Mouse (Mus musculus) MN1 (cell line): ENCODE results near the gene Rnf31.

Experiments
- DNase-seq: peaks from one replicate; pipeline ENCODE4 v3.0.0-alpha.2; 2016; ENCODE audit warnings: low spot score

Rnf31 gene

GRCm38 (mm10) chr14:55591331-55591891 is at the start of gene Rnf31:
Gene Rnf31, plus strand, starts transcription at chr14:55591708.
- peak; percentile 94 for DNase-seq

DNA sequence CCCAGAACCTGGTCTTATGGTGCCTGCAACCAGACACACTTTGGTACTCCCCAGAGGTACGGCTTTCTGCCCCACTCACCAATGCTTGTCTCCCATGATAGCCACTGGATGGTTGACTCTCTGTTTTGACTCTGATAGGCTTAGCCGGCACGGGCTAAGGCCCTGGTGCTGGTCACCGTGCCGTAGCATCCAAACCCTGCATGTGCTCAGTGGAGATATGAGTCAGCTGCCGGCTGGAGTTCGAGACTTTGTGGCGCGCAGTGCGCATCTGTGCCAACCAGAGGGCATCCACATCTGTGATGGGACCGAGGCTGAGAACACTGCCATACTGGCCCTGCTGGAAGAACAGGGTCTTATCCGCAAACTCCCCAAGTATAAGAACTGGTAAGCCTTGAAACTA is 49.2 kb upstream of the Rnf31 start:
- DNase-seq, result no peak

- peak; percentile 69 for DNase-seq
Measured at GRCm38 (mm10) chr14:55544334-55544733, 47.2 kb upstream of the Rnf31 start.

DNA sequence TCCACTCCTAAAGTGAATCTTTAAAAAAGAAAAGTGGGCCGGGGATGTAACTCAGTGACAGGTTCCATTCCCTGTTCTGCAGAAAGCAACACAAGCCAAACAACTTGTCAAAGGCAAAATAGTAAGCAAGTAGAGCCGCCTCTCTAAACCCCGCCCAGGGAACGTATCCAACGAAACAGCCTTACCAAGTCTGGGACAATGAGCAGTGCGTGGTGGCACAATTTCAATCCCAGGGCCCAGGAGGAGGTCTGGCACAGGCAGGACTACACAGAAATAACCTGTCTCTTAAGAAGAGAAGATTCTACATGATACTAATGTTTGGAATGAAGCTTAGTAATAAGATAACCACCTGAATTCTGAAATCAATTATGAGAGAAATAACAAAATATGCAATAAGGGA is 41.3 kb upstream of the Rnf31 start:
- DNase-seq, result no peak

DNA sequence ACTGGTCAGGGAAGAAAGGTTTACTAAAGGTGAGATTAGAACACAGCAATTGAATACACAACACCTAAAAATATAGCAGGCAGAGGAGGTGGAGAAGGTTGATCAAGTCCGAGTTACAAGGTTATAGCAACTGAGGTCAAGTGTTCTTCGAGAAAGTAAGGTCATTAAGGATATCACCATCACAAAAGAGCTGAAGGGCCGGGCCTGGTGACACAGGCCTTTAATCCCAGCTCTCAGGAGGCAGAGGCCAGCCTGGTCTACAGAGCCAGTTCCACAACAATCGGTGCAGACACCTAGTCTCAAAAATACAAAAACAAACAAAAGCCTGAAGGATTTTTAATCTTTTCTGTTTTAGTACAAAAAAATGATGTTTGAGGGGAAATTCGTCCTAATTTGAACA is 40.2 kb upstream of the Rnf31 start:
- DNase-seq, result no peak

DNA sequence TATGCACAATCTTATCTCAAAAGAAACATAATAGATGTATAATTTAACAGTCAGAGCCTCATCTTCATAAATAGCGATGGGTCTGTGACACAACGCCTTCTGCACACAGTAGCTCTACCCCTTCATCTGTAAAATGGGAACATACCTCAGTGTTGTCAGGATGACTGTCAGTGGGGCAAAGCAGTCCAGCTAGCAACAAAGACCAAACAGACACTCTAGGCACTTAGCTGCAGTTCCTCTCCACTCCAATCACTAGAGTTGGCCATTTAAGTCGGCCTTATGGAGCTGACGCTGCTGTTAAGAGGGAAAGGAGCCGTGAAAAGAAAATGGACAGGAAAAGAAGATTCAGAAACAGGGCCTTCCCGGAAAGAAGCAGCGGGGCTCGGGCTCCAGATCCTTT is 39.7 kb upstream of the Rnf31 start:
- DNase-seq, result no peak

- no peak for DNase-seq
Measured at GRCm38 (mm10) chr14:55554635-55555034, 36.9 kb upstream of the Rnf31 start.

DNA sequence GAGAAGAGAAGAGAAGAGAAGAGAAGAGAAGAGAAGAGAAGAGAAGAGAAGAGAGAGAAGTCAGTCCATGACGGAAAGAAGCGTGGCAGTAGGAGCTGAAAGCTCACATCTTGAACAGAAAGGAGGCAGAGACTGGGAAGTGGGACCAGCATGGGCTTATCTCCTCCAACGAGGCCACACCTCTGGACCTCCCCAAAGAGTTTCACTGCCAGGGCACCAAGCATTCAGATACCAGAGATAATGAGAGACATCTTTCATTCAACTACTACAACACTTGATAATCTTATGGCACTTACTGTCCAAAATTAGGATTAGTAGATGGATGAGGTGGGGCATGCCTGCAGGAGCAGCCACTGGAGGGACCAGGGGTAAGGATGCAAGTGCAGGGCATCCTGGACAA is 35.7 kb upstream of the Rnf31 start:
- DNase-seq, result no peak

- DNase-seq, result peak; percentile 80
Measured at GRCm38 (mm10) chr14:55557003-55557402, 34.5 kb upstream of the Rnf31 start.

DNA sequence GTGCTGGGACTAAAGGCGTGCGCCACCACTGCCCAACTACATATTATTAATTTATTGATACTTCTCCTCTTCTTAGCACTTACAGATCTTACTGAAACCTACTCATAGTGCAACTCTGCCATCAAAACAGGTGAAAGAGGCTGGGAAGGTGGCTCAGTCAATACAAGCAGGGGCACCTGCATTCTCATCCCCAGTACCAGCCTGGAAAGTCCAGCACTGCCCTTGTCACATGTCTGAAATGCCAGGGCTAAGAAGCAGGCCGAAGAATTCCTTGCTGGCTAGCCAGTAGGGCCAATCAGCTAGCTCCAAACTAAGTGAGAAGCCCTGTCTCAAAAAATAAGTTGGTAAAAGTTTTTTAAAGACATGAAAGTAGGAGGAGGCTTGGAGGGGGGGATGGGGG is 33.9 kb upstream of the Rnf31 start:
- DNase-seq, result no peak

DNA sequence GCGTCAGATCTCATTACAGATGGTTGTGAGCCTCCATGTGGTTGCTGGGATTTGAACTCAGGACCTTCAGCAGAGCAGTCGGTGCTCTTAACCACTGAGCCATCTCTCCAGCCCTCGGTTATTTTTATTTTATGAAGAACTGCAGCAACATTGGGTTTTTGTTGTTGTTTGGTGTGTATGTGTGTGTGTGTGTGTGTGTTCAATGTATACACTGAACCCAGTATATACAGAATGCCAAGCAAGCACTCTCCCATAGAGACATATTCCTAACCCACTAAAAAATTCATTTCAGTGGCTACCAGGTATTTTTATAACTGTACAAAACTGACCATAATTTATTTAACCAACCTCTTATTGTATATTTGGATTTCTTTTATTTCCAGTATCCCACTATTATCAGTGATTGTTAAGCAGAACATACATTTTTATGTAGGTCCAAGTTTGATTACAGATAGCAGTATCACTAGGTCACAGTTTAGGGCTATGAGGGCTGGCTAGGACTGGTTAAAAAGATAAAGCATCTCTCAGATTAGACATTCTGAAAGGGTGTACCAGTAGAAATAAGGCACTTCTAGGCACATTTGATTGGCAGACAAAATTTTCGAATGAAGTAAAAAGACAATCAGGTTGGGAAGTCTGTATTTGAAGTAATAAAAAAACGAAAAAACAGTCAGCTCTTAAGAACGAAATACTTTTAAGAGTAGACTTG is 32.6 kb upstream of the Rnf31 start:
- DNase-seq, result no peak

DNA sequence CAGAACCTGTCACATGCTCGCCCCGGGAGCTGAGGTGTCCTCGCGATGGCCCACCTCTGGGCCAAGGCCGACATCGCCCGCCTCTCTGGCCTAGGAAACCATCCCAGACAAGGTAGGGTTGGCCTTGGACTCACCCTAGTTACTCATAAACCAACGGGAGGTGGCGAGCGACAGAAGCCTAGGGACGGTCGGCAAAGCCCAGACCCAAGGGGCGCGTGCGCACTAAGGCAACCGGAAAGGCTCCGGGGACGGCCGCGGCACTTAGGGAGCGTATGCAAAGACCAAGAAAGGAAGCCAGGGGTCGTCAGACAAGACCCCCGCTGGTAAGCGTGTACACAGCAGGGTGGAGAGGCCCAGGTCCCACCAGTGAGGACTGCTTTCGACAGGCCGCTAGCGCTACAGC is 31.7 kb upstream of the Rnf31 start, which contains the start of gene Dcaf11:
Gene Dcaf11 (plus strand): TSS at position 208 of the 403 bp plus-strand sequence.
- DNase-seq, result peak; percentile 96

- peak; percentile 97 for DNase-seq
Measured at GRCm38 (mm10) chr14:55560202-55561073, 31.1 kb upstream of the Rnf31 start, which contains the start of gene A730061H03Rik. Gene A730061H03Rik, minus strand, starts transcription at chr14:55560406.

GRCm38 (mm10) chr14:55561860-55562259 is 29.6 kb upstream of the Rnf31 start:
- no peak for DNase-seq

DNA sequence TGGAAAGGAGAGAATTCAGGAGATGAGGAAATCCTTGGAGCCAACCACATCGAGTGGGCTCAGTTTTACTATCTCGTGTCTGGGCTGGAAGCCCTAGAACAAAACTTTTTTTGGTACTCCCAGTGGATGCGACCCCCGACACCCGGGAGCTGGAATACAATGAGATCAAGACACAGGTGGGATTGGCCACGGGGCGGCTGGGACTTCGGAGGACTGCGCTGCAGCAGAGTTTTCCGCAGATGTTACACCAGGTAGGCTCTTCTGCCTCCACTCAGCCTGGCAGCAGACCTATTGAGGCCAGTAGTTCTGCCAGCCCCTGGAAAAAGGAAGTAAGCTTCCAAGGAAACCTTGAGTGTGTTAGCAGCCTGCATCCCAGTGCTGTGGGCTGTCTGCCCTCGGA is 28.3 kb upstream of the Rnf31 start:
- DNase-seq, result no peak

- no peak for DNase-seq
Measured at GRCm38 (mm10) chr14:55565748-55566147, 25.8 kb upstream of the Rnf31 start.

GRCm38 (mm10) chr14:55567496-55567895 is 24.0 kb upstream of the Rnf31 start:
- no peak for DNase-seq

DNA sequence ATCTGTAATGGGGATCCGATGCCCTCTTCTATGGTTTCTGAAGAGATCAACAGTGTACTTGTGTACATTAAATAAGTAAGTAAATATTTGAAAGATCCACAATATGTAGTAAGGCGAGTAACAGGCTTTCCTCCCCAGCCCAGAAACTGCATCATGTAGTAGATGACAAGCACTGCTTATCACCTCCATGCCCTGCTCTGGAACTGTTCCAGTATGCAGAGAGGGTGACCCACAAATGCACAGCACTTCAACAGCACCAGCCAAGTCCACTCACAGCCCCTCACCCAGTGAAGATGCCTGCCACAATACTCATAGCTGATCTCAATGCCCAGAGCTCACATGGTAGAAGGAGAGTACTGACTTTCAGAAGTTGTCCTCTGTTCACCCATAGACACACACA is 20.9 kb upstream of the Rnf31 start:
- DNase-seq, result no peak

DNA sequence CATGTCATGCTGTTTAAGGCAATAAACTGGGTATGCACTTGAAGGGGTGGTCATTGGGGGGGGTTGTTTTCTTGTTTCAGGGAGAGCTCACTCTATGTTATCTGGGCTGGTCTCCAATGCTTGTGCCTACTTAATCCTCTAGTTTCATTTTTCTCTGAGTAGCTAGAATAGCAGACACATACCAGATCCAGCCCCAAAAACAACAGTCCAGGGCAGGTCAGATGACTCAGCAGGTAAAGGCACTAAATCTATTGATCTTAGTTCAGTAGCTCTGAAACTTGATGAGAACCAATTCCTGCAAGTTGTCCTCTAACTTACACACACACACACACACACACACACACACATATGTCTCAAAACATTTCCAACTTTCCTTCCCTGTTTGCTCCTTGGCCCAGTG is 19.7 kb upstream of the Rnf31 start:
- DNase-seq, result no peak

GRCm38 (mm10) chr14:55575302-55575701 is 16.2 kb upstream of the Rnf31 start, which contains the start of gene Fitm1:
Gene Fitm1, plus strand, starts transcription at chr14:55575617.
- DNase-seq, result no peak

DNA sequence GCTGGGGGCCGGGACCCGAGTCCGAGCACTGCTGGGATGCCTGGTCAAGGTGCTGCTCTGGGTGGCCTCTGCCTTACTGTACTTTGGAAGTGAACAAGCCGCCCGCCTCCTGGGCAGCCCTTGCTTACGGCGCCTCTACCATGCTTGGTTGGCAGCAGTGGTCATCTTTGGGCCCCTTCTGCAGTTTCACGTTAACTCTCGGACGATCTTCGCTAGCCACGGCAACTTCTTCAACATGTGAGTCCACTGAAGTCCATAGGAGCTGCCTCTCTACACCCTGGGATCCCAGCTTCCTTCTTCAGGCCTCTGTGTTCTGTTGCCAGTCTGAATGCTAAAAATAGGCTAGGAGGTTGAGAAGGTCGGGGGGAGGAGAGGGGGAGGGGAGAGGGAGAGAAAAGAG is 15.8 kb upstream of the Rnf31 start:
- no peak for DNase-seq

- no peak for DNase-seq
Measured at GRCm38 (mm10) chr14:55576376-55576775, 15.1 kb upstream of the Rnf31 start.
